Mouse (Mus musculus) CH12.LX (cell line): ENCODE results near the gene Gm10447. TPM values are rescaled to one million over a fixed set of nuclear protein-coding genes. Genes with fewer than 3 reads are reported as not detected.

ENCODE experiments used
- DNase-seq: peaks from one replicate; pipeline ENCODE4 v3.0.0-alpha.2; 2013; ENCODE audit errors: extremely low read depth
- H3K27ac ChIP-seq: 2 replicates; pipeline ENCODE4 v1.5.1; 2012; ENCODE audit warnings: low read depth, mild to moderate bottlenecking, control low read depth, moderate library complexity; ENCODE audit not compliant: insufficient read depth
- H3K27me3 ChIP-seq: replicated peaks from 2 replicates; pipeline ENCODE3; 2012; ENCODE audit warnings: inconsistent platforms
- H3K36me3 ChIP-seq, 2 experiments: replicated peaks in 1 of 2; 2 replicates each; pipeline versions ENCODE3 to v1.6.1; 2012; ENCODE audit warnings: inconsistent platforms in 1 of 2, low read length in 1 of 2, mild to moderate bottlenecking in 1 of 2, mixed read lengths in 1 of 2, moderate library complexity in 1 of 2; ENCODE audit not compliant: control insufficient read depth in 1 of 2, insufficient read depth in 1 of 2
- H3K4me1 ChIP-seq, 2 experiments: 2 replicates each; pipeline ENCODE4 v1.6.1; 2012; ENCODE audit warnings: inconsistent platforms in 1 of 2, moderate library complexity in 1 of 2; ENCODE audit not compliant: insufficient read depth in 2 of 2, control insufficient read depth in 1 of 2
- H3K4me2 ChIP-seq: 2 replicates; pipeline ENCODE4 v1.6.1; 2012; ENCODE audit warnings: low read depth, mild to moderate bottlenecking, control low read depth; ENCODE audit not compliant: poor library complexity, insufficient read depth, severe bottlenecking
- H3K4me3 ChIP-seq, 3 experiments: fragments of 150-350 bp in 1 of 3; sonication (generic) in 1 of 3; replicated peaks in 1 of 3; 2 replicates each; pipeline versions ENCODE3 to v1.5.1; 2011 to 2012; ENCODE audit warnings: low read depth in 2 of 3, low read length in 2 of 3, mild to moderate bottlenecking in 2 of 3, moderate library complexity in 2 of 3, control low read depth in 1 of 3, improper control_type of control experiment in 1 of 3, inconsistent platforms in 1 of 3, mixed read lengths in 1 of 3; ENCODE audit not compliant: poor library complexity in 1 of 3
- H3K79me2 ChIP-seq: replicated peaks from 2 replicates; pipeline ENCODE4 v1.6.1; 2012; ENCODE audit warnings: mild to moderate bottlenecking, moderate library complexity; ENCODE audit not compliant: control insufficient read depth, poor library complexity, insufficient read depth, severe bottlenecking; ENCODE audit errors: extremely low read depth
- H3K9ac ChIP-seq: 2 replicates; pipeline ENCODE4 v1.6.1; 2012; ENCODE audit warnings: low read depth, mild to moderate bottlenecking, control low read depth, moderate library complexity; ENCODE audit not compliant: insufficient read depth
- H3K9me3 ChIP-seq: replicated peaks from 2 replicates; pipeline ENCODE3; 2012; ENCODE audit warnings: low read length, inconsistent platforms, mixed read lengths
- CTCF ChIP-seq, 2 experiments: IDR thresholded peaks in 1 of 2; conservative IDR thresholded peaks in 1 of 2; 2 replicates each; pipeline ENCODE4 v1.5.1; 2011 to 2012; ENCODE audit warnings: low read depth in 2 of 2, low read length in 2 of 2, improper control_type of control experiment in 1 of 2, inconsistent platforms in 1 of 2, mild to moderate bottlenecking in 1 of 2, moderate library complexity in 1 of 2
- E2F4 ChIP-seq: IDR thresholded peaks from 2 replicates; pipeline ENCODE4 v1.6.1; 2011; ENCODE audit warnings: low read depth, low read length, improper control_type of control experiment; ENCODE audit not compliant: insufficient replicate concordance
- ELF1 ChIP-seq: IDR thresholded peaks from 2 replicates; pipeline ENCODE4 v1.6.1; 2014; ENCODE audit warnings: low read depth, mild to moderate bottlenecking, inconsistent platforms, low read length, improper control_type of control experiment
- EP300 ChIP-seq: IDR thresholded peaks from 2 replicates; pipeline ENCODE4 v1.6.1; 2011; ENCODE audit warnings: low read length, improper control_type of control experiment
- ETS1 ChIP-seq: conservative IDR thresholded peaks from 2 replicates; pipeline ENCODE4 v1.6.1; 2012; ENCODE audit warnings: low read depth, mild to moderate bottlenecking, inconsistent platforms, low read length, improper control_type of control experiment, moderate library complexity
- GABPA ChIP-seq: IDR thresholded peaks from 2 replicates; pipeline ENCODE4 v1.6.1; 2012; ENCODE audit warnings: low read depth, low read length, improper control_type of control experiment, inconsistent platforms; ENCODE audit not compliant: insufficient replicate concordance
- JUND ChIP-seq: conservative IDR thresholded peaks from 2 replicates; pipeline ENCODE4 v1.6.1; 2011; ENCODE audit warnings: low read depth, low read length, improper control_type of control experiment
- KAT2A ChIP-seq: IDR thresholded peaks from 2 replicates; pipeline ENCODE4 v1.6.1; 2012; ENCODE audit warnings: low read length, improper control_type of control experiment, inconsistent platforms; ENCODE audit not compliant: insufficient replicate concordance
- MAFK ChIP-seq: IDR thresholded peaks from 2 replicates; pipeline ENCODE4 v1.6.1; 2011; ENCODE audit warnings: low read length, improper control_type of control experiment; ENCODE audit not compliant: insufficient replicate concordance
- MAZ ChIP-seq: IDR thresholded peaks from 2 replicates; pipeline ENCODE4 v1.6.1; 2012; ENCODE audit warnings: low read depth, mild to moderate bottlenecking, inconsistent platforms, low read length, improper control_type of control experiment, moderate library complexity
- MEF2A ChIP-seq: IDR thresholded peaks from 2 replicates; pipeline ENCODE4 v1.6.1; 2014; ENCODE audit warnings: low read depth, mild to moderate bottlenecking, inconsistent platforms, low read length, improper control_type of control experiment, borderline replicate concordance
- NRF1 ChIP-seq: IDR thresholded peaks from 2 replicates; pipeline ENCODE4 v1.6.1; 2014; ENCODE audit warnings: low read depth, mild to moderate bottlenecking, inconsistent platforms, low read length, improper control_type of control experiment, moderate library complexity
- POLR2A ChIP-seq: IDR thresholded peaks from 2 replicates; pipeline ENCODE4 v1.6.1; 2011; ENCODE audit warnings: low read depth, mild to moderate bottlenecking, improper control_type of control experiment, low read length
- RAD21 ChIP-seq: IDR thresholded peaks from 2 replicates; pipeline ENCODE4 v1.6.1; 2011; ENCODE audit warnings: low read depth, mild to moderate bottlenecking, low read length, improper control_type of control experiment, moderate library complexity
- RCOR1 ChIP-seq: conservative IDR thresholded peaks from 2 replicates; pipeline ENCODE4 v1.6.1; 2012; ENCODE audit warnings: low read depth, mild to moderate bottlenecking, inconsistent platforms, low read length, improper control_type of control experiment
- SMC3 ChIP-seq: IDR thresholded peaks from 2 replicates; pipeline ENCODE4 v1.6.1; 2011; ENCODE audit warnings: low read depth, low read length, improper control_type of control experiment
- TBP ChIP-seq: conservative IDR thresholded peaks from 2 replicates; pipeline ENCODE4 v1.6.1; 2011; ENCODE audit warnings: low read depth, low read length, improper control_type of control experiment
- USF1 ChIP-seq: IDR thresholded peaks from 2 replicates; pipeline ENCODE4 v1.6.1; 2014; ENCODE audit warnings: low read depth, mild to moderate bottlenecking, inconsistent platforms, low read length, improper control_type of control experiment
- ZC3H11A ChIP-seq: IDR thresholded peaks from 2 replicates; pipeline ENCODE4 v1.6.1; 2012; ENCODE audit warnings: low read depth, mild to moderate bottlenecking, inconsistent platforms, low read length, improper control_type of control experiment
- ZKSCAN1 ChIP-seq: IDR thresholded peaks from 2 replicates; pipeline ENCODE4 v1.6.1; 2012; ENCODE audit warnings: low read depth, inconsistent platforms, low read length, improper control_type of control experiment, borderline replicate concordance
- ZMIZ1 ChIP-seq: IDR thresholded peaks from 2 replicates; pipeline ENCODE4 v1.6.1; 2012; ENCODE audit warnings: low read depth, mild to moderate bottlenecking, inconsistent platforms, low read length, improper control_type of control experiment
- ZNF384 ChIP-seq: IDR thresholded peaks from 2 replicates; pipeline ENCODE4 v1.6.1; 2012; ENCODE audit warnings: low read depth, low read length, improper control_type of control experiment, inconsistent platforms
- dilution Hi-C: fragments of 300-500 bp; cut with MboI; formaldehyde crosslinking; loops from 2 replicates; pipeline ENCODE4 v1.14.3; 2020; ENCODE audit warnings: low sequenced_read_pairs; ENCODE audit not compliant: extremely low pct_unique_long_range_greater_than_20kb, extremely low pct_ligation_motif_present
- in situ Hi-C: fragments of 300-500 bp; cut with MboI; formaldehyde crosslinking; loops from 3 replicates; pipeline ENCODE4 v1.14.3; 2019; ENCODE audit warnings: low sequenced_read_pairs, low pct_ligation_motif_present, low pct_unique_long_range_greater_than_20kb, mixed read lengths
- polyA plus RNA-seq: library from polyadenylated mRNA; unstranded; fragments of >175 nt; gene quantifications from 2 replicates; pipeline ENCODE4 v1.2.1, GENCODE M21; 2012; ENCODE audit warnings: low read depth; ENCODE audit not compliant: insufficient read length
- total RNA-seq, 2 experiments: library from RNA; depleted of rRNA; stranded (reverse); fragments of 300-350 nt in 1 of 2; fragments of >200 nt in 1 of 2; gene quantifications; 2 replicates each; pipeline ENCODE4 v1.2.3; 2012 to 2014

Gm10447 gene
- total and polyA plus RNA-seq, 3 experiments: not detected

- no peaks in the 10 kb centered on the region for H3K9me3 ChIP-seq
- H3K79me2 ChIP-seq: no peaks in the 10 kb centered on the region
- H3K36me3 ChIP-seq: no peaks in the 10 kb centered on the region
- in situ Hi-C loops: no loop called here
- 0 out of 2 replicates have a peak, but pooled peaks have one; percentile 14 for TF ChIP-seq NRF1
- no peak for TF ChIP-seq ZNF384
- dilution Hi-C loops: no loop called here
- H3K27ac ChIP-seq: no peak overlapping the region
- DNase-seq: no peak
- H3K4me3 ChIP-seq: no peak overlapping the region
- H3K27me3 ChIP-seq: no peaks in the 10 kb centered on the region
- H3K4me1 ChIP-seq: peaks cover 36 to 72% of the 10 kb centered on the region in 2 experiments
- no peak overlapping the region for H3K9ac ChIP-seq
- H3K4me2 ChIP-seq: no peak overlapping the region
These were observed 47.5 kb upstream of the Gm10447 start for GRCm38 (mm10) chr11:53504376-53504775.

GRCm38 (mm10) chr11:53503738-53504137, 46.8 kb upstream of the Gm10447 start:
- no peaks in the 10 kb centered on the region for H3K27me3 ChIP-seq
- H3K9me3 ChIP-seq: no peaks in the 10 kb centered on the region
- H3K4me3 ChIP-seq: no peak overlapping the region
- H3K9ac ChIP-seq: no peak overlapping the region
- H3K27ac ChIP-seq: no peak overlapping the region
- no peaks in the 10 kb centered on the region for H3K79me2 ChIP-seq
- in situ Hi-C loops: no loop called here
- H3K4me2 ChIP-seq: no peak overlapping the region
- H3K36me3 ChIP-seq: no peaks in the 10 kb centered on the region
- TF ChIP-seq ZKSCAN1: no peak
- no peak for TF ChIP-seq POLR2A
- TF ChIP-seq E2F4: no peak
- no peak for TF ChIP-seq ELF1
- TF ChIP-seq KAT2A: no peak
- no peak for TF ChIP-seq MAFK
- no peak for TF ChIP-seq EP300
- no peak for TF ChIP-seq ZMIZ1
- TF ChIP-seq RAD21: no peak
- no peak for TF ChIP-seq RCOR1
- TF ChIP-seq MEF2A: no peak
- no peak for TF ChIP-seq SMC3
- no peak for TF ChIP-seq ETS1
- no peak for TF ChIP-seq JUND
- no peak for TF ChIP-seq ZC3H11A
- TF ChIP-seq CTCF (conservative IDR thresholded peaks at IDR 0.05 in 1 of 2, IDR thresholded peaks at IDR 0.05 in 1 of 2; ENCODE audit: low read depth in 2 of 2, low read length in 2 of 2): no peak
- TF ChIP-seq GABPA: no peak
- TF ChIP-seq USF1: no peak
- no peak for TF ChIP-seq TBP
- no peak for TF ChIP-seq MAZ
- dilution Hi-C loops: no loop called here
- DNase-seq: no peak
- peaks cover 36 to 67% of the 10 kb centered on the region in 2 experiments for H3K4me1 ChIP-seq
